Mouse (Mus musculus) cerebellum, adult 2 months (tissue): ENCODE measurements around the gene Ighmbp2. TPM values are rescaled to one million over a fixed set of nuclear protein-coding genes. Genes with fewer than 3 reads are reported as not detected.

Experiments used
- DNase-seq, 2 experiments: peaks; one replicate each; pipeline ENCODE4 v3.0.0; 2021
- H3K27ac ChIP-seq: fragments of 200-500 bp; 2 replicates; pipeline ENCODE4 v1.5.1; 2012; ENCODE audit warnings: low read length, control low read depth, inconsistent platforms; ENCODE audit not compliant: insufficient read depth
- H3K27me3 ChIP-seq: fragments of 200-500 bp; 2 replicates; pipeline ENCODE4 v1.6.1; 2012; ENCODE audit warnings: inconsistent platforms, mild to moderate bottlenecking, low read length, moderate library complexity; ENCODE audit not compliant: control insufficient read depth, insufficient read depth
- H3K4me1 ChIP-seq: fragments of 200-500 bp; 2 replicates; pipeline ENCODE4 v1.6.1; 2011; ENCODE audit warnings: low read length; ENCODE audit not compliant: control insufficient read depth, insufficient read depth
- H3K4me3 ChIP-seq: fragments of 200-500 bp; replicated peaks from 2 replicates; pipeline ENCODE3; 2011; ENCODE audit warnings: mild to moderate bottlenecking, low read depth, low read length, control low read depth; ENCODE audit not compliant: insufficient read depth
- CTCF ChIP-seq: fragments of 200-500 bp; IDR thresholded peaks from 2 replicates; pipeline ENCODE4 v1.5.1; 2011; ENCODE audit warnings: low read depth, mild to moderate bottlenecking, control low read depth, low read length, moderate library complexity, borderline replicate concordance; ENCODE audit not compliant: insufficient read depth
- POLR2A ChIP-seq: fragments of 200-500 bp; IDR thresholded peaks from 2 replicates; pipeline ENCODE4 v1.6.1; 2011; ENCODE audit warnings: low read length, control low read depth, borderline replicate concordance; ENCODE audit not compliant: insufficient read depth
- WGBS: fragments of 180-500 bp; shearing (Covaris S2); methylation state at CpG from one replicate; pipeline ENCODE4 v1.1.7; 2018; 5-methylcytosine and 5-hydroxymethylcytosine counted together
- polyA plus RNA-seq: library from polyadenylated mRNA; depleted of rRNA; stranded (reverse); fragments of >200 nt; gene quantifications from 2 replicates; pipeline ENCODE4 v1.2.3, GENCODE M21; 2012

Ighmbp2 gene
- polyA plus RNA-seq, 1 experiment: 9.2 TPM

- H3K4me1 ChIP-seq: no peaks in the 10 kb centered on the region; the same call in 1 of the 2 replicates
- H3K4me3 ChIP-seq: no peak overlapping the region
- H3K27ac ChIP-seq: no peak overlapping the region
- no peaks in the 10 kb centered on the region for H3K27me3 ChIP-seq
- DNase-seq: no peak
- WGBS: 43% methylated on average over 3 of the region's 3 CpGs
- TF ChIP-seq CTCF (no peak), POLR2A (no peak)
These were observed 7.0 kb downstream of the Ighmbp2 start for GRCm38 (mm10) chr19:3275744-3276365.

GRCm38 (mm10) chr19:3273331-3273730, 9.5 kb downstream of the Ighmbp2 start:
- Histone ChIP-seq H3K4me3 (no peak overlapping the region), H3K4me1 (no peaks in the 10 kb centered on the region), H3K27ac (no peak overlapping the region), H3K27me3 (no peaks in the 10 kb centered on the region)
- TF ChIP-seq CTCF (no peak), POLR2A (no peak)
- peak in 1 of 2 experiments; percentile 4 for DNase-seq
- WGBS: 93% methylated on average over 9 of the region's 9 CpGs

- no peak for TF ChIP-seq CTCF
- no peak for TF ChIP-seq POLR2A
- Histone ChIP-seq H3K27ac (no peak overlapping the region), H3K27me3 (no peaks in the 10 kb centered on the region), H3K4me1 (no peaks in the 10 kb centered on the region), H3K4me3 (no peak overlapping the region)
- DNase-seq: peak in 1 of 2 experiments; percentile 2
- 90% methylated on average over 6 of the region's 6 CpGs for whole genome bisulfite sequencing
These were observed 11.5 kb downstream of the Ighmbp2 start for GRCm38 (mm10) chr19:3271366-3271765.

GRCm38 (mm10) chr19:3269803-3270202, 13.0 kb downstream of the Ighmbp2 start:
- H3K27ac ChIP-seq: no peak overlapping the region
- H3K4me1 ChIP-seq: no peaks in the 10 kb centered on the region
- DNase-seq: peak in 1 of 2 experiments; percentile 2
- no peaks in the 10 kb centered on the region for H3K27me3 ChIP-seq
- no peak for TF ChIP-seq POLR2A
- no peak for TF ChIP-seq CTCF
- 84% methylated on average over 6 of the region's 6 CpGs for WGBS
- no peak overlapping the region for H3K4me3 ChIP-seq

GRCm38 (mm10) chr19:3269279-3269678, 13.5 kb downstream of the Ighmbp2 start:
- H3K27ac ChIP-seq: no peak overlapping the region
- TF ChIP-seq CTCF: no peak
- no peak for TF ChIP-seq POLR2A
- WGBS: 88% methylated on average over 9 of the region's 9 CpGs
- DNase-seq: peak in 1 of 2 experiments; percentile 2
- no peak overlapping the region for H3K4me3 ChIP-seq
- H3K4me1 ChIP-seq: no peaks in the 10 kb centered on the region
- H3K27me3 ChIP-seq: no peaks in the 10 kb centered on the region

GRCm38 (mm10) chr19:3268218-3268980, 14.4 kb downstream of the Ighmbp2 start:
- TF ChIP-seq POLR2A (no peak), CTCF (no peak)
- Histone ChIP-seq H3K27me3 (no peaks in the 10 kb centered on the region), H3K27ac (no peak overlapping the region), H3K4me1 (no peaks in the 10 kb centered on the region), H3K4me3 (no peak overlapping the region)
- WGBS: 91% methylated on average over 17 of the region's 17 CpGs
- peak in 1 of 2 experiments; percentile 3 for DNase-seq

GRCm38 (mm10) chr19:3267340-3267739, 15.5 kb downstream of the Ighmbp2 start:
- WGBS: 87% methylated on average over 4 of the region's 4 CpGs
- no peak overlapping the region for H3K27ac ChIP-seq
- TF ChIP-seq POLR2A: no peak
- no peak for TF ChIP-seq CTCF
- H3K4me3 ChIP-seq: no peak overlapping the region
- peak in 1 of 2 experiments; percentile 3 for DNase-seq
- H3K4me1 ChIP-seq: no peaks in the 10 kb centered on the region
- H3K27me3 ChIP-seq: no peaks in the 10 kb centered on the region

GRCm38 (mm10) chr19:3266676-3267075, 16.1 kb downstream of the Ighmbp2 start:
- WGBS: 78% methylated on average over 4 of the region's 4 CpGs
- Histone ChIP-seq H3K4me1 (peaks cover 5% of the 10 kb centered on the region; the same call in 1 of the 2 replicates), H3K27ac (no peak overlapping the region), H3K27me3 (no peaks in the 10 kb centered on the region), H3K4me3 (no peak overlapping the region)
- TF ChIP-seq POLR2A (no peak), CTCF (no peak)
- DNase-seq: peak in 1 of 2 experiments; percentile 4
